Mouse (Mus musculus): ENCODE data around the gene Ice2. TPM values are rescaled to one million over a fixed set of nuclear protein-coding genes. Genes with fewer than 3 reads are reported as not detected.

Ice2 gene
- total and polyA plus RNA-seq, 3 experiments, result 11.6 to 14.6 TPM; not detected in 1

DNA sequence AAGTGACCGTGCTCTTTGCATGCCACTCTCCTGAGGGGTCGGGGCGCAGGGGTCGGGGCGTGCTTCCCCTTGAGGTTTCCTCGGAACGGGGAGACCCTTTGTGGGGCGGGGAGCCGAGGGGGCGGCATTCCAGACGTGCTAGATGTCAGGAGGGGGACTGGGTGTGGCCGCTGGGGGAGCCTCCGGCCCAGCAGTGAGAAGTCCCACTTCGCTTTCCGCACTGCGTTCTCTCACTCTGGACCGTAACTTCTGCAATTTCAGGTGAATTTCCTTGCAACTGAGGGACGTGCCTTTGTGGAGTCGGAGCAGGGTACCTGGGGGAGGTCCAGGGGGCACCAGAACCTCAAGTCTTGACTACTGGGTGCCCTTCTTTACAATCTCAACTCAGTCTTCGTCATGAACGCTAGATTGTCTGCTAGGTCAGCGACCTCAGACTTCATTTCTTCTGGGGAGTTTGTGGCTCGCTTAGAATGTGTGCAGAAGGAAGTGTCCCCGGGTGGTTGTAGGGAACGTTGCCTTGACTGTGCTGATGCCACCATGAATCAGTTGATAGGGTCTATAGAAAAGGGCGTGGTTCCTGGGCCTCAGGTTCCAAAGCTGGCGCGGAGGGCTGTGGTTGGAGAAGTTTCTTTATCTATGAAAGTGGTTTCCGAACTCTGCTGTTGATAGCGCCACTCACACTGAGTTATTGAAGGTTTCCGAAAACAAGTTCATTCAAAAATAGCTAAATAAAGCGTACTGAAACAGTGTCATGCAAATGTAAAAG lies 56.4 kb downstream of the Ice2 start (continued):
- TF ChIP-seq UBTF (IDR thresholded peaks at IDR 0.05; ENCODE audit: borderline replicate concordance, insufficient read depth, low read depth, low read length) (0 out of 2 replicates have a peak, but pooled peaks have one; percentile 38), POLR2AphosphoS2 (IDR thresholded peaks at IDR 0.05; ENCODE audit: low read length) (no peak), ZKSCAN1 (IDR thresholded peaks at IDR 0.05; ENCODE audit: low read depth, low read length) (no peak), USF1 (IDR thresholded peaks at IDR 0.05; ENCODE audit: low read depth, low read length) (no peak), POLR2AphosphoS5 (IDR thresholded peaks at IDR 0.05; ENCODE audit: borderline replicate concordance, low read depth, low read length) (no peak), NRF1 (IDR thresholded peaks at IDR 0.05; ENCODE audit: insufficient read depth, low read depth, low read length, poor library complexity, severe bottlenecking) (no peak), MAZ (IDR thresholded peaks at IDR 0.05; ENCODE audit: low read depth, low read length) (0 out of 2 replicates have a peak, but pooled peaks have one; percentile 44), NELFE (IDR thresholded peaks at IDR 0.05; ENCODE audit: low read depth, low read length) (peak; percentile 6; the same call in 1 of the 2 replicates), E2F4 (IDR thresholded peaks at IDR 0.05; ENCODE audit: borderline replicate concordance, low read depth, low read length) (no peak), CHD2 (IDR thresholded peaks at IDR 0.05; ENCODE audit: low read length) (no peak), GABPA (IDR thresholded peaks at IDR 0.05; ENCODE audit: low read depth, low read length) (no peak), ZC3H11A (IDR thresholded peaks at IDR 0.05; ENCODE audit: low read depth, low read length) (0 out of 2 replicates have a peak, but pooled peaks have one; percentile 18), TCF12 (IDR thresholded peaks at IDR 0.05; ENCODE audit: low read depth, low read length) (peak; percentile 74), KAT2A (conservative IDR thresholded peaks at IDR 0.05; ENCODE audit: low read depth, low read length) (no peak), USF2 (IDR thresholded peaks at IDR 0.05; ENCODE audit: borderline replicate concordance in 1 of 2, insufficient read depth in 1 of 2, low read depth in 1 of 2, low read length in 2 of 2) (no peak), POLR2A (IDR thresholded peaks at IDR 0.05; ENCODE audit: control insufficient read depth in 1 of 2, insufficient read depth in 1 of 2, low read depth in 1 of 2, low read length in 2 of 2, poor library complexity in 1 of 2) (peak in 1 of 2 experiments; percentile 17; a peak in 2 of 4 replicates), ELF1 (IDR thresholded peaks at IDR 0.05; ENCODE audit: low read depth, low read length) (no peak), MXI1 (IDR thresholded peaks at IDR 0.05; ENCODE audit: low read depth, low read length) (0 out of 2 replicates have a peak, but pooled peaks have one; percentile 51), MYC (IDR thresholded peaks at IDR 0.05; ENCODE audit: low read depth, low read length) (no peak), GATA1 (IDR thresholded peaks at IDR 0.05; ENCODE audit: low read depth, low read length) (peak; percentile 89), CTCF (IDR thresholded peaks at IDR 0.05 in 2 of 3, conservative IDR thresholded peaks at IDR 0.05 in 1 of 3; ENCODE audit: control insufficient read depth in 1 of 3, insufficient read depth in 1 of 3, low read depth in 2 of 3, low read length in 3 of 3, poor library complexity in 1 of 3, severe bottlenecking in 1 of 3) (no peak), TAL1 (IDR thresholded peaks at IDR 0.05; ENCODE audit: low read length) (no peak)

DNA sequence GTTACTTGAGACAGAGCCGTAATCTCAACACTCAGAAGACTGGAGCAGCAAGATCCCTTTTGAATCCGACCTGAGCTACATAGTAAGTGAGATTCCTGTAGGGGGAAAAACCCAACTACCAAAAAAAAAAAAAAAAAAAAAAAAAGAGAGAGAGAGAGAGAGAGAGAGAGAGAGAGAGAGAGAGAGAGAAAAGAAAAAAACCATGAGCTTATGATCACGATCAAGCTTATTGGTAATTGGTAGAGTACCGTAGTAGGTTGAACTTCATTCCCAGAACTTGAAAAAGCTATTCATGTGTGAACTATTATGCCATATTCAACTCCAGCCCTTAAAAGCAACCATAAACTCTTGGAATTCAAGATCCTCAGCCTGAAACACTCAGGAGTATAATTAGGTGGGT lies 57.0 kb downstream of the Ice2 start:
- no peaks in the 10 kb centered on the region for H3K9me3 ChIP-seq (replicated peaks; ENCODE audit: insufficient read depth, low read length)
- peak overlapping the region; percentile 1; the same call in 1 of the 2 replicates for H3K9ac ChIP-seq (ENCODE audit: control insufficient read depth, low read depth, low read length, poor library complexity, severe bottlenecking)
- TF ChIP-seq SIN3A (IDR thresholded peaks at IDR 0.05; ENCODE audit: low read length) (no peak), UBTF (IDR thresholded peaks at IDR 0.05; ENCODE audit: borderline replicate concordance, insufficient read depth, low read depth, low read length) (0 out of 2 replicates have a peak, but pooled peaks have one; percentile 8), NELFE (IDR thresholded peaks at IDR 0.05; ENCODE audit: low read depth, low read length) (no peak), POLR2AphosphoS5 (IDR thresholded peaks at IDR 0.05; ENCODE audit: borderline replicate concordance, low read depth, low read length) (no peak), ZNF384 (IDR thresholded peaks at IDR 0.05; ENCODE audit: low read depth, low read length) (peak; percentile 75)
- H3K4me1 ChIP-seq (ENCODE audit: control insufficient read depth in 1 of 2, insufficient read depth in 2 of 2, low read length in 2 of 2), result peaks cover 20 to 62% of the 10 kb centered on the region in 2 experiments
- H3K79me2 ChIP-seq (ENCODE audit: control insufficient read depth, insufficient read depth, low read length, poor library complexity), result no peaks in the 10 kb centered on the region
- no peak for DNase-seq (ENCODE audit: low read depth, low spot score)
- H3K27ac ChIP-seq (ENCODE audit: control insufficient read depth, low read depth, low read length), result peak overlapping the region; percentile 76
- H3K4me3 ChIP-seq (ENCODE audit: control insufficient read depth in 1 of 2, insufficient read depth in 1 of 2, low read depth in 2 of 2, low read length in 2 of 2), result peak overlapping the region; percentile 27 to 30; a peak in 3 of 4 replicates
- peaks cover 0 to 52% of the 10 kb centered on the region in 2 experiments; a peak in 2 of 4 replicates for H3K36me3 ChIP-seq (ENCODE audit: control insufficient read depth in 1 of 2, insufficient read depth in 2 of 2, low read length in 2 of 2)
- no peaks in the 10 kb centered on the region for H3K27me3 ChIP-seq (ENCODE audit: control insufficient read depth in 1 of 2, insufficient read depth in 2 of 2, low read length in 2 of 2)

All from MEL (cell line).